In genomic region chr6:86523755-86524434, GRCm38 (mm10) we compare ENCODE assay signal across 8 mouse cellular contexts. TPM values are rescaled to one million over a fixed set of nuclear protein-coding genes. Genes with fewer than 3 reads are reported as not detected.
DNase-seq lines count a peak whose midpoint lies in the region; ATAC-seq and TF ChIP-seq lines count a peak whose summit lies in the region.

No protein-coding gene starts in this region.

- peak; percentile 50 for DNase-seq in 416B (ENCODE audit: low read depth)
- peak; percentile 42 to 50 for DNase-seq in cerebellum, postnatal 14 days
- peak; percentile 56 for DNase-seq in hindbrain, embryonic 11.5 days (ENCODE audit: low spot score)
- no peak for DNase-seq in left cerebral cortex, adult 18-20 months (ENCODE audit: low spot score in 2 of 2)

- ATAC-seq in erythroblast, adult 5-6 weeks (replicated peaks; ENCODE audit: low FRiP score, poor library complexity, severe bottlenecking), result no peak
- ATAC-seq in hindbrain, embryonic 11.5 days (ENCODE audit: low FRiP score), result no peak
- no peak for ATAC-seq in liver, embryonic 16.5 days (ENCODE audit: low read depth)

- TF ChIP-seq CTCF in olfactory bulb, adult 2 months (IDR thresholded peaks at IDR 0.05; ENCODE audit: insufficient read depth, low read depth, low read length), result no peak

- peaks cover 42% of the 10 kb centered on the region for H3K4me1 ChIP-seq in erythroblast, embryonic 14.5 days (ENCODE audit: control insufficient read depth)
- H3K4me1 ChIP-seq in hindbrain, embryonic 11.5 days (replicated peaks; ENCODE audit: control insufficient read depth, insufficient read depth, low read length), result peaks cover 4% of the 10 kb centered on the region; the same call in 1 of the 2 replicates
- peaks cover 29% of the 10 kb centered on the region for H3K4me1 ChIP-seq in liver, embryonic 16.5 days (ENCODE audit: control insufficient read depth, low read depth, low read length)
- peaks cover 2% of the 10 kb centered on the region; the same call in 1 of the 2 replicates for H3K4me1 ChIP-seq in olfactory bulb, adult 2 months (ENCODE audit: control insufficient read depth, insufficient read depth, low read length)

- 0% methylated on average over 15 of the region's 15 CpGs for WGBS in hindbrain, embryonic 11.5 days
- WGBS in liver, embryonic 16.5 days (ENCODE audit: insufficient replicate concordance), result under 1% methylated on average over 15 of the region's 15 CpGs
- under 1% methylated on average over 15 of the region's 15 CpGs for WGBS in olfactory bulb, adult 2 months

- peak overlapping the region; percentile 79 for H3K4me3 ChIP-seq in erythroblast, embryonic 14.5 days (replicated peaks)
- H3K4me3 ChIP-seq in hindbrain, embryonic 11.5 days (ENCODE audit: low read depth, low read length), result peak overlapping the region; percentile 91
- peak overlapping the region; percentile 82 for H3K4me3 ChIP-seq in liver, embryonic 16.5 days (ENCODE audit: low read depth, low read length)
- H3K4me3 ChIP-seq in olfactory bulb, adult 2 months (ENCODE audit: insufficient read depth, low read depth, low read length), result peak overlapping the region; percentile 67

- H3K9ac ChIP-seq in hindbrain, embryonic 11.5 days (ENCODE audit: low read depth, low read length), result peak overlapping the region; percentile 96
- peak overlapping the region; percentile 81 for H3K9ac ChIP-seq in liver, embryonic 16.5 days (ENCODE audit: low read depth, low read length)

- peak overlapping the region; percentile 88 for H3K4me2 ChIP-seq in hindbrain, embryonic 11.5 days (replicated peaks; ENCODE audit: low read depth, low read length)
- H3K4me2 ChIP-seq in liver, embryonic 16.5 days (ENCODE audit: low read depth, low read length), result peak overlapping the region; percentile 94

- peaks cover 48% of the 10 kb centered on the region for H3K36me3 ChIP-seq in erythroblast, embryonic 14.5 days (ENCODE audit: control insufficient read depth)
- no peaks in the 10 kb centered on the region for H3K36me3 ChIP-seq in hindbrain, embryonic 11.5 days (ENCODE audit: control insufficient read depth, insufficient read depth, low read length)
- no peaks in the 10 kb centered on the region for H3K36me3 ChIP-seq in liver, embryonic 16.5 days (ENCODE audit: control insufficient read depth, insufficient read depth)

- H3K27ac ChIP-seq in hindbrain, embryonic 11.5 days (ENCODE audit: low read depth, low read length), result peak overlapping the region; percentile 100
- peak overlapping the region; percentile 74 for H3K27ac ChIP-seq in liver, embryonic 16.5 days (ENCODE audit: low read length)
- H3K27ac ChIP-seq in olfactory bulb, adult 2 months (ENCODE audit: insufficient read depth, low read depth, low read length), result peak overlapping the region; percentile 65; the same call in 1 of the 2 replicates

- TF ChIP-seq POLR2A in olfactory bulb, adult 2 months (IDR thresholded peaks at IDR 0.05; ENCODE audit: insufficient read depth, low read depth, low read length), result no peak

- no peaks in the 10 kb centered on the region for H3K9me3 ChIP-seq in erythroblast, embryonic 14.5 days (ENCODE audit: control insufficient read depth, low read length)
- H3K9me3 ChIP-seq in hindbrain, embryonic 11.5 days (ENCODE audit: control insufficient read depth, low read length), result no peaks in the 10 kb centered on the region
- H3K9me3 ChIP-seq in liver, embryonic 16.5 days (replicated peaks; ENCODE audit: control insufficient read depth, low read length), result no peaks in the 10 kb centered on the region

- no peaks in the 10 kb centered on the region for H3K27me3 ChIP-seq in erythroblast, embryonic 14.5 days (ENCODE audit: control insufficient read depth)
- H3K27me3 ChIP-seq in hindbrain, embryonic 11.5 days (ENCODE audit: control insufficient read depth, insufficient read depth, low read length), result no peaks in the 10 kb centered on the region
- no peaks in the 10 kb centered on the region for H3K27me3 ChIP-seq in liver, embryonic 16.5 days (ENCODE audit: control insufficient read depth, insufficient read depth, low read depth, low read length)

RNA-seq across cellular contexts. Expression of gene Pcbp1, which starts 2.2 kb away (rescaled TPM):
- 148 and 149 TPM in 2 replicates for polyA plus RNA-seq in erythroblast, embryonic 14.5 days (2012)
- total RNA-seq in erythroblast, adult 5-6 weeks (2015; ENCODE audit: low replicate concordance), result 83.2 and 88.2 TPM in 2 replicates
- 20.1 and 35.3 TPM in 2 replicates for total RNA-seq in erythroblast, adult 5-6 weeks (2017; ENCODE audit: low replicate concordance)
- 382 and 432 TPM in 2 replicates for polyA plus RNA-seq in hindbrain, embryonic 11.5 days (2014; fragmentation: Nextera tagmentation; extraction: Ambion mirVana)
- 82.3 and 84.0 TPM in 2 replicates for polyA plus RNA-seq in liver, embryonic 16.5 days (2015; fragmentation: Nextera tagmentation; extraction: Ambion mirVana)
- not detected in 2 replicates for polyA plus RNA-seq in olfactory bulb, adult 2 months (2012; ENCODE audit: insufficient read depth, insufficient read length, low replicate concordance, missing spikeins)
- 100 to 1,000 TPM; 188 to 189 TPM for total RNA-seq in left cerebral cortex, adult 18-20 months (2021)

Comparison
In these comparisons a context has a peak if more than half of its experiments do, and no peak if none do; other contexts are left out.
1. DNase-seq: peak in 416B (single experiment), cerebellum, postnatal 14 days (2 of 2) and hindbrain, embryonic 11.5 days (single experiment); none in left cerebral cortex, adult 18-20 months (0 of 2).
2. Peak in every context shown above with its lines, with median percentiles within 50 percentile points of each other: H3K4me3 ChIP-seq and H3K27ac ChIP-seq.